Mouse (Mus musculus) embryonic facial prominence, embryonic 10.5 days (tissue): ENCODE measurements around the gene Golga2. TPM values are rescaled to one million over a fixed set of nuclear protein-coding genes. Genes with fewer than 3 reads are reported as not detected.

Source experiments
- DNase-seq: peaks from one replicate; pipeline ENCODE4 v3.0.0-alpha.2; 2017; ENCODE audit warnings: low spot score
- H3K27ac ChIP-seq: fragments of 300-500 bp; sonication (generic); replicated peaks from 2 replicates; pipeline ENCODE4 v1.5.1; 2016; ENCODE audit warnings: mild to moderate bottlenecking
- H3K27me3 ChIP-seq: fragments of 300-500 bp; sonication (generic); replicated peaks from 2 replicates; pipeline ENCODE4 v1.6.1; 2016; ENCODE audit warnings: low read depth, mild to moderate bottlenecking; ENCODE audit not compliant: poor library complexity, severe bottlenecking
- H3K36me3 ChIP-seq: fragments of 300-500 bp; sonication (generic); replicated peaks from 2 replicates; pipeline ENCODE4 v1.6.1; 2016; ENCODE audit warnings: mild to moderate bottlenecking, moderate library complexity
- H3K4me1 ChIP-seq: fragments of 300-500 bp; sonication (generic); 2 replicates; pipeline ENCODE4 v1.6.1; 2016
- H3K4me3 ChIP-seq: fragments of 300-500 bp; sonication (generic); 2 replicates; pipeline ENCODE4 v1.5.1; 2016; ENCODE audit warnings: mild to moderate bottlenecking, moderate library complexity
- H3K9me3 ChIP-seq: fragments of 300-500 bp; sonication (generic); 2 replicates; pipeline ENCODE4 v1.6.1; 2016; ENCODE audit warnings: mild to moderate bottlenecking
- WGBS: fragments of 180-500 bp; shearing (Covaris S2); methylation state at CpG from one replicate; pipeline ENCODE4 v1.1.7; 2016; 5-methylcytosine and 5-hydroxymethylcytosine counted together
- polyA plus RNA-seq: library from polyadenylated mRNA; unstranded; fragments of >200 nt; fragmentation: Nextera tagmentation; extraction: Ambion mirVana; gene quantifications from 2 replicates; pipeline ENCODE4 v1.2.1, GENCODE M21; 2016

The Golga2 gene
- polyA plus RNA-seq, 1 experiment from 2014 or later = 22.5 TPM

- Histone ChIP-seq H3K27me3 (no peaks in the 10 kb centered on the region), H3K9me3 (no peaks in the 10 kb centered on the region), H3K36me3 (peaks cover 44% of the 10 kb centered on the region), H3K27ac (peak overlapping the region; percentile 90), H3K4me3 (peak overlapping the region; percentile 91), H3K4me1 (peaks cover 19% of the 10 kb centered on the region)
- no peak for DNase-seq
- 65% methylated on average over 6 of the region's 6 CpGs for WGBS
Observed at GRCm38 (mm10) chr2:32258887-32259533, 28.2 kb upstream of the Golga2 start.

- 1% methylated on average over 59 of the region's 59 CpGs for WGBS
- Histone ChIP-seq H3K27me3 (no peaks in the 10 kb centered on the region), H3K27ac (peak within 1 kb of the TSS; percentile 90), H3K4me1 (peaks cover 19% of the 10 kb centered on the region), H3K36me3 (peaks cover 36% of the 10 kb centered on the region), H3K4me3 (peak within 1 kb of the TSS; percentile 91), H3K9me3 (no peaks in the 10 kb centered on the region)
- peak; percentile 91 for DNase-seq
Observed at GRCm38 (mm10) chr2:32259657-32260417, 27.3 kb upstream of the Golga2 start, which contains the start of gene Uck1. Gene Uck1 (minus strand): TSS chr2:32260159.

GRCm38 (mm10) chr2:32260635-32261034 lies 26.5 kb upstream of the Golga2 start:
- Histone ChIP-seq H3K9me3 (no peaks in the 10 kb centered on the region), H3K4me3 (peak overlapping the region; percentile 91; the same call in 1 of the 2 replicates)
- 33% methylated on average over 4 of the region's 4 CpGs for WGBS

GRCm38 (mm10) chr2:32275823-32276222 lies 11.4 kb upstream of the Golga2 start:
- H3K9me3 ChIP-seq = no peaks in the 10 kb centered on the region
- no peak overlapping the region for H3K4me3 ChIP-seq
- 66% methylated on average over 3 of the region's 3 CpGs for WGBS
- no peaks in the 10 kb centered on the region for H3K4me1 ChIP-seq
- no peaks in the 10 kb centered on the region for H3K27me3 ChIP-seq
- H3K27ac ChIP-seq = no peak overlapping the region
- no peak for DNase-seq
- peaks cover 45% of the 10 kb centered on the region for H3K36me3 ChIP-seq

More at GRCm38 (mm10) chr2:32260635-32261034, 26.5 kb upstream of the Golga2 start:
- Histone ChIP-seq H3K36me3 (peaks cover 31% of the 10 kb centered on the region), H3K27ac (no peak overlapping the region), H3K27me3 (no peaks in the 10 kb centered on the region), H3K4me1 (peaks cover 19% of the 10 kb centered on the region)
- DNase-seq = peak; percentile 38

- Histone ChIP-seq H3K9me3 (no peaks in the 10 kb centered on the region), H3K4me1 (peaks cover 11% of the 10 kb centered on the region), H3K27me3 (no peaks in the 10 kb centered on the region), H3K4me3 (no peak overlapping the region), H3K27ac (no peak overlapping the region), H3K36me3 (peaks cover 87% of the 10 kb centered on the region)
- DNase-seq = no peak
- 89% methylated on average over 2 of the region's 2 CpGs for WGBS
Observed at GRCm38 (mm10) chr2:32282289-32282688, 4.9 kb upstream of the Golga2 start.

- WGBS = 83% methylated on average over 1 of the region's 1 CpGs
- H3K4me3 ChIP-seq = no peak overlapping the region
- no peaks in the 10 kb centered on the region for H3K9me3 ChIP-seq
- H3K36me3 ChIP-seq = peaks cover 83% of the 10 kb centered on the region
- DNase-seq = peak; percentile 45
- peaks cover 11% of the 10 kb centered on the region for H3K4me1 ChIP-seq
- H3K27ac ChIP-seq = no peak overlapping the region
- no peaks in the 10 kb centered on the region for H3K27me3 ChIP-seq
Observed at GRCm38 (mm10) chr2:32282727-32283126, 4.5 kb upstream of the Golga2 start.

- Histone ChIP-seq H3K4me3 (no peak overlapping the region), H3K36me3 (peaks cover 70% of the 10 kb centered on the region), H3K9me3 (no peaks in the 10 kb centered on the region), H3K4me1 (peaks cover 17% of the 10 kb centered on the region), H3K27me3 (no peaks in the 10 kb centered on the region), H3K27ac (no peak overlapping the region)
- DNase-seq = no peak
- WGBS = 93% methylated on average over 3 of the region's 3 CpGs
Observed at GRCm38 (mm10) chr2:32283986-32284385, 3.2 kb upstream of the Golga2 start.

GRCm38 (mm10) chr2:32287923-32288367 lies 761 bp downstream of the Golga2 start, which contains the start of gene Swi5:
Gene Swi5 (minus strand): TSS chr2:32288075.
- no peaks in the 10 kb centered on the region for H3K9me3 ChIP-seq
- peaks cover 36% of the 10 kb centered on the region for H3K36me3 ChIP-seq
- peaks cover 22% of the 10 kb centered on the region for H3K4me1 ChIP-seq
- H3K27ac ChIP-seq = peak within 1 kb of the TSS; percentile 93
- peak within 1 kb of the TSS; percentile 92 for H3K4me3 ChIP-seq
- peak; percentile 100 for DNase-seq
- under 1% methylated on average over 41 of the region's 41 CpGs for whole genome bisulfite sequencing
- H3K27me3 ChIP-seq = no peaks in the 10 kb centered on the region

- no peak for DNase-seq
- 3% methylated on average over 29 of the region's 29 CpGs for WGBS
- no peaks in the 10 kb centered on the region for H3K9me3 ChIP-seq
- H3K27ac ChIP-seq = peak overlapping the region; percentile 93
- H3K36me3 ChIP-seq = peaks cover 36% of the 10 kb centered on the region
- H3K27me3 ChIP-seq = no peaks in the 10 kb centered on the region
- H3K4me1 ChIP-seq = peaks cover 22% of the 10 kb centered on the region
- peak overlapping the region; percentile 92 for H3K4me3 ChIP-seq
Observed at GRCm38 (mm10) chr2:32288371-32288931, 1.3 kb downstream of the Golga2 start.

- Histone ChIP-seq H3K9me3 (no peaks in the 10 kb centered on the region), H3K4me3 (peak overlapping the region; percentile 92; the same call in 1 of the 2 replicates), H3K36me3 (peaks cover 25% of the 10 kb centered on the region), H3K27me3 (no peaks in the 10 kb centered on the region), H3K4me1 (peaks cover 22% of the 10 kb centered on the region), H3K27ac (no peak overlapping the region)
- DNase-seq = no peak
Observed at GRCm38 (mm10) chr2:32289578-32289977, 2.4 kb downstream of the Golga2 start.

GRCm38 (mm10) chr2:32294348-32294747 lies 7.2 kb downstream of the Golga2 start:
- 84% methylated on average over 8 of the region's 8 CpGs for WGBS
- no peaks in the 10 kb centered on the region for H3K27me3 ChIP-seq
- peaks cover 1% of the 10 kb centered on the region for H3K4me1 ChIP-seq
- no peak overlapping the region for H3K27ac ChIP-seq
- H3K9me3 ChIP-seq = no peaks in the 10 kb centered on the region
- peaks cover 54% of the 10 kb centered on the region for H3K36me3 ChIP-seq
- DNase-seq = no peak
- no peak overlapping the region for H3K4me3 ChIP-seq

GRCm38 (mm10) chr2:32295285-32295684 lies 8.1 kb downstream of the Golga2 start:
- WGBS = 85% methylated on average over 3 of the region's 3 CpGs
- Histone ChIP-seq H3K9me3 (no peaks in the 10 kb centered on the region), H3K4me3 (no peak overlapping the region), H3K36me3 (peaks cover 63% of the 10 kb centered on the region), H3K27ac (no peak overlapping the region), H3K4me1 (no peaks in the 10 kb centered on the region), H3K27me3 (no peaks in the 10 kb centered on the region)
- no peak for DNase-seq
